Mouse (Mus musculus) retina, adult 2 months (tissue): ENCODE results near the gene Oit3.
A peak's percentile ranks its signal among the peaks of the same experiment; 100 is the strongest.
"Not testable (repeated sequence)": the region's sequence is repeated elsewhere in the genome, so short reads cannot be mapped to it uniquely, and the experiment has no call there.

Source experiments
- DNase-seq: peaks from one replicate; pipeline ENCODE4 v3.0.0-alpha.2; 2012; ENCODE audit warnings: low read depth, low spot score

Gene Oit3

DNA sequence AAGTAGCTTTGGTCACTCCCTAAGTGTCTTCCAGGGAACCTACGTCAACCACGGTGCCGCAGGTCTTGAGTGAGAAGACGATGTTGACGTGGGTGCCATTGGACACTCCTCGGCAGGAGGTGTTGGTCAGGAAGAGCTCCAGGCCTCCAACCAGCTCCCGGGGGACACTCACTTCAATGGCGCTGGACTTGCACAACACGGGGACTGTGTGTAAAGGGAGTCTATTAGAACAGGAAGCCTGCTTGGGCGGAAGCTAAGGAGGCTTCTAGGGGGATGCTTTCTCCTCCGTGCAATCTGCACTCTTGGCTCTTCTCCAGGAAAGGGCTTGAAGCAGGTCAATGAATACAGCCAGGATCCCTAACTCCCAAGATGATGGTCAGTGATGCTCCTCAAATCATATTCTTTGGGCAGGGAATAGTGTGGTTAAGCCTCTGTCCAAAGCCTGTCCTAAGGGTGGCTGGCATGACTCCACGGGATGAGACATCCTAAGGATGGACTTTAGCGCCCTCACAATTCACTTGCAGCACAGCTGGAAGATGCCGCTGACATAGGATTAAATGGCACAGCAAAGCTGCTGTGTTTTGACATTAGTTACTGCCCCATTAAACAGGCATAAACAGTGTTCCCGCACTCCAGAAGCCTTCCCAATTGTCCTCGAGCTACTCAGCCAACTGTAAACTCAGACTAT is 12.0 kb downstream of the Oit3 start:
- DNase-seq, result no peak

DNA sequence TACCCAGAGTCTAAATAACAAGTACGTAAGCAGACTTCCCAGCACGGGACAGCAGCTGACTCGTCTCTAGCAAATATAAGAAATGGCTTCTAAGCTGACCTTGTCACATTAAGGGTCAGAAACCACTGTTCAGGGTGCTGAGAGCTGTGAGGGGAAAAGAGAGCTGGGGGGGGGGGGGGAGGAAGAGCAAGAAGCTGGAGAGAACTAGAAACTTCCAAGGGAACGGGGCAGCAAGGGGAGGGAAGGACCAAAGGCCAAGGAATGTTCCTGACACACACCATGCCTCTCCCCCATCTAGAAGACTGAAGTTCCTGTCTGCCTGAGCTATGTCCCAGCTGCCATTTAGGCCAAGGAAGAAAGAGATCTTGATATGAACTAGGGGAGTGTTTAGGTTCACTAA is 15.2 kb downstream of the Oit3 start:
- DNase-seq, result no peak

DNA sequence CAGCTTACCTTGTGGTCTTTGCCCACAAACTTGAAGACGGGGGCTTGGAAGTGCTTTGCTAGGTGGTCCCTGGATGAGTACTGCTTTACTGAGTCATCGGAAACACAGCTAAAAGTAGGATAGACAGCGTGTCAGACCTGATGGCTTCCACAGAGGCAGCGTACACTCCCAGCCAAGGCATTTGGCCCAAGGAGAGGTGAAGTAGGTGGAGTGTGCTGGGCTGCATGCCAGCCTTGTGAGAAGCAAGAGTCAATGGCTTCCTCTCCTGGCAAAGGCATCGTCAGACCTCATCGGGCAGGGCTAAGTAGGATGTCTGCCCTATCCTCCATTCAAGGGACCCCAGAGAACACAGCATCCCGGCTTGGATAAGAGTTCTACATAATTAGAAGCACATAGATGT is 16.2 kb downstream of the Oit3 start:
- DNase-seq, result no peak

DNA sequence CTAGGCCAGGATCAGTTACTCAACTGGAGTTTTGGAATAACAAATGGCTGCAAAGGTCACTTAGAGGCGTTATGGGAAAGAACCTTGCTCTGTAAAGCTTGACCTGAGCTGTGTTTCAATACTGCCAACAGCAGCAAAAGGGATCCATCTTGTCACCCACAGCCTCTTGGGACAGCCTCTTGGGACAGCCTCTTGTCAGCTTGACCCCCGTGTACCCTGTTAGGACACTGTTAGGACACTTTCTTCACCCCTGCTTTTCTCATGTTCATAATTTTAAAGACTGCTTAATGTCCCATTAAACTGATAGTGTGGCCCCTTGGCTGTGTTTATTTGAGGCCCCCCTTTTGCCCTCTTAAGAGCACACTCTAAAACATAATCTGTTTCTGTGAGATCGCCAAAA is 17.1 kb downstream of the Oit3 start:
- DNase-seq, result no peak

DNA sequence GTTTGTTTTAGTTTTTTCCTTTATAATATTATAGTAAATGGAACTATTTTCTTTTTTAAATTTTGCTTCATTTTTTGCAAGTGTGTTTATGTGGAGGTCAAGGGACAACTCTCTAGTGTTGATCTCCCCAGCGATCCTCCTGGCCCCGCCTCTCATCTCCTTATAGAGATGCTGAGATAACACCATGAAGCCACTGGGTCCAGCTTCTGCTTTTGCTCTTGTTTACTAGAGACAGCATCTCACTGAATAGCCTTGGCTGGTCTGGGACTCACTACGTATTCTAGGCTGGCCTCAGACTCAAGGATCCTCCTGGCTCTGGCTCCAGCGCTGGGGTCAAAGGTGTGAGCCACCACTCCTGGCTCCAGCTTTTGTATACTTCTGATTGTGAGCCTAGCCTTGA is 22.1 kb downstream of the Oit3 start:
- DNase-seq, result no peak

DNA sequence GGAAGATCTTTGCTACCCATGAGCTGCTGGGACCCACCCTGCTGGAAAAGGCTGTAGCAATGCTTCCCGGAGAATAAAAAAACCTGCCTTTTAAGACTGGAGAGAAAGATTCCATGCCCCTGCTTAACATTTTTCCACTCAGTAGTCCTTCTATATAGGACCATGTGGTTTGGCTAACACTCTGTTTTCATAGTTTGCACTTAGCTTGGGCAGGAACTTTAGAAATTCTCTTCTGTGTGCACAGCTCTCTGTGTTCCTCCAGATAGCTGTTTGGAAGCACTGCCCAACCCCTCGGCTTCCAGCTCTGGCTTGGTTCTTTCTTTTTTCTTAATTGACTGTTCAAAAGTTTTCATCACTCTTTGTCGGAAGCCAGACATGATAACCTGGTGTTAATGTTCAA is 25.0 kb downstream of the Oit3 start:
- DNase-seq, result no peak

DNA sequence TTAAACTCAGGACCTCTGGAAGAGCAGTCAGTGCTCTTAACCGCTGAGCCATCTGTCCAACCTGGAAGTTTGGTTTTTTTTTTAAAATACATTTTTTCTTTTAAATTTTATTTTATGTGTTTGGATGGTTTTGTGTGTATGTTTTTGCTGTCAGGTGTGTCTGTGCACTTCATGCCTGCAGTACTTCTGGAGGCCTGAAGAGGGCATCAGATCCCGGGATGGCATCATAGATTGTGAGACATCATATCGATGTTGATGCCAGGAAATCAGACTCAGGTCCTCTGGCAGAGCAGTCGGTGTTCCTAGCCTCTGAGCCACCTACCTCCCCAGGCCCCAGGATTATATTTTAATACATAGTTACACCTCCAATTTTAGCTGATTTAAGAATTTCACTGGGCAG is 27.9 kb downstream of the Oit3 start:
- DNase-seq, result no peak

DNA sequence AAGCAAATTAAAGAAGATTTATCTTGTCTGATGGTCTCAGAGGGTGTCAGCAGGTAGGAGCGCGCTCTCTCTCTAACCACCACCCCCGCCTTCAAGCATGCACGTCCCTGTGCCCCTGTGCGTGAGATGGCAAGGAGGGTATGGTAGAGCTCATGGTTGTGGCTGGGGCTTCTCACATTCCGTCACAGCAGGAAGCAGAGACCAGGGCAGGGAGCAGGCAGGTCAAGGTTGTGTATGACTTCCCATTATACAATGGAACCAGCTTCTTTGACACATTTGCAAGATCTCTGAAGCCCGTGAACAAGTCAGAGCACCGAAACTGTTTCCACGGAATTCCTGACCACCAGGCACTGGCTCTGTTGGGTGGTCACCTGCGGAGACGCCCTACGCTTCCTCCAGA is 31.3 kb downstream of the Oit3 start:
- DNase-seq, result no peak

DNA sequence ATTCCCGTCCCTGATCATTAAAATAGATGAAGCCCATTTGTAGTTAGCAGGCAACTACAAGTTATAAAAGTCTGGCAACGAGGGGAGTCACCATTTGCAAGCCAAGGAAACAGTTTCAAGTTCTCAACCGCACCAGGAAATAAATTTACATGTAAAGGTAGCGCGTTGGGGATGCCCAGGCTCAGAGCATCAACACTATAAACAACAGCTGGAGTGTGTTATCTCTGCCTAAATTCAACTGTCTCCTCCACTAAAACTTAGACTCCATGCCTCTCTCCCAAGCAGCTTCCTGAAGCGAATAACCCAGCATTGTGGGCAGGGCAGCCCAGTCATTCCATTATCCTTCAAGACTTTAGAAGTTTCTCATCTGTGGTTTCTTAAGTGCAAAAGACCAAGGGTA is 33.1 kb downstream of the Oit3 start:
- DNase-seq, result no peak

DNA sequence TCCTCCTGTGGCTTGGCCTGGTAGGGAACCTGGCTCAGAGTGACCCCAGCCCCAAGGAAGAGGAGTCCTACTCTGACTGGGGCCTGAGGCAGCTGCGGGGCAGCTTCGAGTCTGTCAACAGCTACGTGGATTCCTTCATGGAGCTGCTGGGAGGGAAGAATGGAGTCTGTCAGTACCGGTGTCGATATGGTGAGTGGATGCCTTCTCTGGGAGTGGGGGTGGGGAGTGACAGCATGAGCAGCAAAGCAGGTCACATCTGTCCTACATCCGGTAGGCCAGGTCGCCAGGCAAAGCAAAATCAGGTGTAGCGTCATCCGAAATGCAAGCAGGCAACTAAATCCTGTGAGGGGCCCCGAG is 37.8 kb downstream of the Oit3 start:
- DNase-seq, result peak; percentile 13

DNA sequence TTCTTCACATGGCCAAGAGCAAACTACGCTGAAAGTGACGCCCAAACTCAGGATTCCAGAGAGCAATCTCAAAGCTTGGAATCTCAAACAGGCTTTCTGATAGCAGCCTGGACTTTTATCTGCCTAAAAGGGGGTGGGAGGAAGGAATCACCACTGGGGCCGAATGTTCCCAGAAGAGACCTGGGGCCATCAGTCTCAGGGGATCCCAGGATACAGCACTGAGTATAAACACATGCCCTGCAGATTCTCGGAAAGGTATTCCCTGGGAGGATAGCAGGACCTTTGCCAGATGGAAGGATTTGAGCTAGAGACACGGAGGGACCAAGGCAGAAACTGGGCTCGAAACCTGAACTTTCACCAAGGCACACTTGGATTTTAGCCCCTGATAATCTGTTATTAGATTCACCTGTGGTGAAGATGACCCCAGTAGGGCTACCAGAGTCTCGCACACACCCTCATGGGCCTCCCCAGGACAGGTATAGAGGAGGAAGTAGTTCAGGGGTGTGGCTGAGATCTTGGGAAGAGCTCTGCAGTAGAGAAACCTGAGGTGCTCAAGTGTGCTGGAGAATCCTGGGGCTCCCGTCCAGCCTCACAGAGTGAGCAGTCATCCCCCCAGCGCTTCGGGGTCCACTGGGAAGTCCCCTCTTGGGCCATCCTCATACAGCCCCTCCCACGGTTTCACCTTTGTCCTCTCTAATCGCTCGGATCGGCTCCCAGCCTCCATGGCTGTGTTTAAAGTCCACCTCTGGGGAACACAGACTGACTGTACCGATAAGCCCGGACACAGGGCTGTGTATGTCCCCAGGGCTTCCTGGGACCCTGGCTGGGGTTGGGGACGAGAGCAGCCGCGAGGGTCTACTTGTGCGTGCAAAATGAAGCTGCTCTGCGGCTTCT is 38.4 kb downstream of the Oit3 start, which contains the start of gene Pla2g12b:
Gene Pla2g12b, plus strand, starts transcription at position 762 of the 894 bp plus-strand sequence.
- no peak for DNase-seq

DNA sequence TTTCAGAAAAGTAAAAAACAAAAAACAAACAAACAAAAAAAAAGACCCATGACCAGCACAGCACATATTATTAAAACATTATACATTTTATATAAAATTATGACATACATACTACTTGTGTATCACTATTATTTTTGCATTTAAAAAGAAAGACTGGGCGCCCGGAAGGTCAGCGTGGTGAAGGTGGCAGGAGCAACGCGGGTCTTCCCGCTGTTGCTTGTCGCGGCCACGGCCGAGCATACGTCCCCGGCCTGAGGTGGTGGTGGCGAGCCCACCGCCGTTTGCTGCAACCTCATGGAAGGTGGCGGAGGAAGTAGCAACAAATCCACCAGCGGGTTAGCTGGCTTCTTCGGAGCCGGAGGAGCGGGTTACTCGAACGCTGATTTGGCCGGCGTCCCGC is 46.1 kb downstream of the Oit3 start, which contains the start of gene Gm10273:
Gene Gm10273, plus strand, starts transcription at position 172 of the 400 bp plus-strand sequence.
- DNase-seq, result not testable (repeated sequence)

DNA sequence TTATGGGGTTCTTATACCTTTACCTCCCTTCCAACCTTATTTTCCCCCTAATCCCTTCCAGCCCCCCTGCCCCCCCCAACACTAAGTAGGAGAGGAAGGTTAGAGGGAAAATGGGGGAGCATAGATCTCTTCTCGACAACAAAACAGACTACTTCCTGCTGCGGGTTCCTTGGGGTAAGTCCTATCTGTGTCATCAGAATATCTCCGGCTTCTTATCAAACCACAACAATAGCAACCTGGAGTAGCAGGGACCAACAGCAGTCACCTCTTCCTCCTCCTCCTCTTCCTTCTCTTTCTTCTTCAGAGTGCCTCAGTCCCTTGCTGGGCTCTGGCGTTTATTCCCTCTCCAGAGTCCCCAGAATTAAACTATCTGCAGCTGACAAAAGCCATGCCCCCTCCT is 49.7 kb downstream of the Oit3 start:
- no peak for DNase-seq

DNA sequence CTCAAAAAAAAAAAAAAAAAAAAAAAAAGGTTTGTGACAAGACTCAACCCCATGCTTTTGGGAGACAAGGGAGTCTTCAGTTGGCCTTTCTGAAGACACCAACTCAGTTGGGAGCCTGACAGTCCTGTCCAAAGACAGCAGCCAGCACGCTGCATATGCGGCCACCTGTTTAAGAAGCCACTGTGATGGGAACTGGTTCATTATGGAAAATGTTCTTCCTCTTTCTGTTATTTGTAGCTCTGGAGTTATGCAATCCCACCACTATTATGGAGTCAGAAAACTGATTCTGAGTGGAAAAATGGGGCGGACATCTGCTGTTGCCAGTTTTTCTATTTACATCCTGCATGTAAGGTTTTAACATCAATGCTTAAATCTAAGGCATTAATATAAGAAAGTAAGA is 51.9 kb downstream of the Oit3 start:
- DNase-seq, result no peak

DNA sequence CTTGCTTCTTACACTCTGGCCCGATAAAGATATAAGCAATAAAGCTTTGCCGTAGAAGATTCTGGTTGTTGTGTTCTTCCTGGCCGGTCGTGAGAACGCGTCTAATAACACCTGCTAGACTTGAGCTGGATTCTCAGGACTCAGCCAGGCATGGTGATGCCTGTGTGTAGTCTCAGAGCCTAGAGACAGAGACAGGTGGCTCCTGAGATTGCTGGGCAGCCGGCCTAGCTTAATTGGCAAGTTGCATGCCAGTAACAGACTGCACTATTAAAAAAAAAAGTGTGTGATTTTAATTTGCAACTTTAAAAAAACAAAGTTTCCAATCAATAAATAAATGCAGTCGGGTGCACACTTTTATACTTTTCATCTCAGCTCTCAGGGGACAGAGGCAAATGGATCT is 54.6 kb downstream of the Oit3 start:
- DNase-seq, result no peak

DNA sequence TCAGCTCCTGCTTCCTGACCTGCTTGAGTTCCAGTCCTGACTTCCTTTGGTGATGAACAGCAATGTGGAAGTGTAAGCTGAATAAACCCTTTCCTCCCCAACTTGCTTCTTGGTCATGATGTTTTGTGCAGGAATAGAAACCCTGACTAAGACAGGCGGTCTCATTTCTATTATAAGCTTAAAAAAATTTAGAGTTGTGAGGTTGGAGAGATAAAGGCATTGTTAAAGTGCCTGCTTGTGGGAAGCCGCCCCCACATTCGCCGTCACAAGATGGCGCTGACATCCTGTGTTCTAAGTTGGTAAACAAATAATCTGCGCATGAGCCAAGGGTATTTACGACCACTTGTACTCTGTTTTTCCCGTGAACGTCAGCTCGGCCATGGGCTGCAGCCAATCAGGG is 60.0 kb downstream of the Oit3 start:
- not testable (repeated sequence) for DNase-seq

DNA sequence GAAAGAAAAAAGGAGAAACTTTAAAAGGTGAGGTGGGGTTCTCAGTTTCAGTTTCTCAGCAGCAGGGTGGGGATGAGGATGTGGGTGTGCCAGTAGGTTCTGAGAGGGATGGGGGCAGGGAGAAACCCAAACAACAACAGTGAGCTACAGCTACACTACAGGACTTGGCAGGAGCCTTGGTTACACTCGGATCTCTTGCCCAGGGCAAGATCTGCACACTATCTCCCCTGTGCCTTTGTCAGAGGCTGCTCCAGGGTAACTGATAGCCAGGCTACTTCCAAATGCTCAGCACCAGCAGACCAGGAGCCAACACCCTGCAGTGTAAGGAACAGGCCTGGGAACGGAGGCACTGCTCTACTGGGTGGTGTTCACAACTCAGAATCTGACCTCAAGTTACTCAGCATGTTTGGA is 61.2 kb downstream of the Oit3 start:
- no peak for DNase-seq

DNA sequence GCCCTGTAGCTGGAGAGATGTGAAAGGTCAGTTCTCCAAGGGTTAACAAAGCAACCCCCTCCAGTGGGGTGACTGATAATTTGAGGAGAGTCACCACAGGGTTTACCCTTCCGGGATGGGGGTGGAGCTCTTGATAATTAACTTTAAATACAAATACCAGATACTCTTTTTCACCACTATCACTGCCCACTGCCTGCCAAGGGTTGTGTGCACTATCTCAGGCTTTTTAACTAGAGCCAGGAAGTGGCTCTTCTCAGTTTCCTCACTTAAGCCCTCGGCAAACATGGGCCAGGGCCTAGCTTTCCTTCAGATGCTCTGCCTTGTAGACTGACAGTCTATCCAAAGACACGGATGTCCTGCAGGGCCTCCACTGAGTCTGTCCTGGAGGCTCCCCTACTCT is 61.7 kb downstream of the Oit3 start:
- no peak for DNase-seq

DNA sequence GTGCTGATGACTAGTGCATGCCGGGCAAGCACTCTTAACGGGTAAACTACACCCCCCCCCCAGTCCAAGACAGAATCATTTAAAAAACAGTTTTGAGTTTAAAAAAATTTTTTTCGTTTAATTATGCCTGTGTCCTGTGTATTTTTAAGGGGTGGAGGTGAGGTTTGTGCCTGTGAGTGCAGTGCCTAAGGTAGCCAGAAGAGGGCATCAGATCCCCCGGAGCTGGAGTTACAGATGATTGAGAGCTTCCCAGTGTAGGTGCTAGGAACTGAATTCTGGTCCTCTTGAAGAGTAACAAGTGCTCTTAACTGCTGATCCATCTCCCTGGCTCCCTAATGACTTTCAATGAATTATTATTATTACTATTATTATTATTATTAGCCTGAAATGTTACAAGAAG is 62.9 kb downstream of the Oit3 start:
- no peak for DNase-seq

DNA sequence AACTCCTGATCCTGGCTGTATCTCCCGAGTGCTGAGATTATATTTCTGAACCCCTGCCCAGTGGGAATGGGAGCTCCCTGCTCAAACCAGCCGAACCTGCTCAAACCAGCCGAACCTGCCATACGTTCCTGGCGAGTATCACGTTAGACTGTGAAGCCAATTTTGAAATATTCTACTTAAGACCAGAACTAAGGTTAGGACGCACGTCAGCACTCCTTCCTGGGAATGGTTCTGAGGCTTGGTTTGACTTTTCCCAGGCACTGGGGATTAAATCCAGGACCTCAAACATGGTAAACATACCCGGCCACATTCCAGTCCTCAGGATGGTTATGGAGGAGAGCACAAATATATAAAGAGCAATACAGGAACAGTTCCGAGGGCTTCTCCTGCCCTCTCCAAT is 63.7 kb downstream of the Oit3 start:
- no peak for DNase-seq
